Mouse (Mus musculus) bone marrow, adult 2 months (tissue): ENCODE data around the gene Lbhd1. TPM values are rescaled to one million over a fixed set of nuclear protein-coding genes. Genes with fewer than 3 reads are reported as not detected.

Experiments
- H3K27ac ChIP-seq: fragments of 200-500 bp; 2 replicates; pipeline ENCODE4 v1.5.1; 2012; ENCODE audit warnings: low read depth, mild to moderate bottlenecking, control low read depth, inconsistent platforms, low read length; ENCODE audit not compliant: control insufficient read depth, poor library complexity, insufficient read depth
- H3K4me1 ChIP-seq: fragments of 200-500 bp; 2 replicates; pipeline ENCODE4 v1.6.1; 2011; ENCODE audit warnings: low read length; ENCODE audit not compliant: control insufficient read depth, insufficient read depth
- H3K4me3 ChIP-seq: fragments of 200-500 bp; replicated peaks from 2 replicates; pipeline ENCODE3; 2011; ENCODE audit warnings: mild to moderate bottlenecking, low read depth, low read length, control low read depth; ENCODE audit not compliant: control insufficient read depth
- CTCF ChIP-seq: fragments of 200-500 bp; IDR thresholded peaks from 2 replicates; pipeline ENCODE4 v1.5.1; 2011; ENCODE audit warnings: low read length, control low read depth; ENCODE audit not compliant: control insufficient read depth, insufficient read depth
- POLR2A ChIP-seq: fragments of 200-500 bp; IDR thresholded peaks from 2 replicates; pipeline ENCODE4 v1.6.1; 2011; ENCODE audit warnings: low read depth, mild to moderate bottlenecking, control low read depth, low read length, borderline replicate concordance; ENCODE audit not compliant: control insufficient read depth
- WGBS: fragments of 180-500 bp; shearing (Covaris S2); methylation state at CpG from one replicate; pipeline ENCODE4 v1.1.7; 2018; 5-methylcytosine and 5-hydroxymethylcytosine counted together
- polyA plus RNA-seq: library from polyadenylated mRNA; stranded (reverse); fragments of >200 nt; gene quantifications from 2 replicates; pipeline ENCODE4 v1.2.4, GENCODE M21; 2011; ENCODE audit warnings: low replicate concordance; ENCODE audit not compliant: missing spikeins, insufficient read depth, insufficient read length

Lbhd1 gene
- polyA plus RNA-seq, 1 experiment: 2.1 TPM

- H3K4me1 ChIP-seq: peaks cover 3% of the 10 kb centered on the region; the same call in 1 of the 2 replicates
Measured at GRCm38 (mm10) chr19:8920073-8920736, 36.7 kb downstream of the Lbhd1 start, which contains the start of gene B3gat3. Gene B3gat3 (plus strand): TSS chr19:8920374.

GRCm38 (mm10) chr19:8920836-8921291 is 37.3 kb downstream of the Lbhd1 start:
- peaks cover 3% of the 10 kb centered on the region; the same call in 1 of the 2 replicates for H3K4me1 ChIP-seq
- WGBS: under 1% methylated on average over 6 of the region's 6 CpGs
- peak overlapping the region; percentile 91 for H3K4me3 ChIP-seq
- peak overlapping the region; percentile 86 for H3K27ac ChIP-seq
- TF ChIP-seq POLR2A (no peak), CTCF (no peak)

More at GRCm38 (mm10) chr19:8920073-8920736, 36.7 kb downstream of the Lbhd1 start, which contains the start of gene B3gat3:
- TF ChIP-seq POLR2A: peak; percentile 66; the same call in 1 of the 2 replicates
- TF ChIP-seq CTCF: no peak
- Histone ChIP-seq H3K27ac (peak within 1 kb of the TSS; percentile 86), H3K4me3 (peak within 1 kb of the TSS; percentile 91)
- WGBS: 1% methylated on average over 50 of the region's 50 CpGs

DNA sequence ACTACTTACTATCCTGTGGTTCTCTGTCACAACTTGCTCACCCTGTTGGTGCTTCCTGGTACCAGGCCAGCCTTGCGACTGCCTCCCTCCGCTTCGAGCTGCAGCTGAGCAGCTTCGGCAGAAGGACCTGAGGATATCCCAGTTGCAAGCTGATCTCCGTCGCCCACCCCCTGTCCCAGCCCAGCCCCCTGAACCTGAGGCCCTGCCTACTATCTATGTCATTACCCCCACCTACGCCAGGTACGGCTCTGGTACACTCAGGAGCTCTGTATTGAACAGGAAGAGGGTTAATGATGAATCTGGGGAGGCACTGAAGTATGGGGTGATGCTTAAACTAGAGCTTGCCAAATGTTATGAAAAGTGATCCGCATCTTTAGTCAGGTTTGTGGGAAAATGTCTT is 38.2 kb downstream of the Lbhd1 start:
- 56% methylated on average over 9 of the region's 9 CpGs for WGBS
- peaks cover 3% of the 10 kb centered on the region; the same call in 1 of the 2 replicates for H3K4me1 ChIP-seq
- peak overlapping the region; percentile 43 for H3K4me3 ChIP-seq
- no peak for TF ChIP-seq POLR2A
- TF ChIP-seq CTCF: no peak
- H3K27ac ChIP-seq: no peak overlapping the region

GRCm38 (mm10) chr19:8926766-8927165 is 43.2 kb downstream of the Lbhd1 start:
- no peak for TF ChIP-seq CTCF
- TF ChIP-seq POLR2A: no peak
- Histone ChIP-seq H3K4me1 (peaks cover 1% of the 10 kb centered on the region), H3K27ac (no peak overlapping the region; the same call in 1 of the 2 replicates), H3K4me3 (no peak overlapping the region)
- 29% methylated on average over 2 of the region's 2 CpGs for WGBS

DNA sequence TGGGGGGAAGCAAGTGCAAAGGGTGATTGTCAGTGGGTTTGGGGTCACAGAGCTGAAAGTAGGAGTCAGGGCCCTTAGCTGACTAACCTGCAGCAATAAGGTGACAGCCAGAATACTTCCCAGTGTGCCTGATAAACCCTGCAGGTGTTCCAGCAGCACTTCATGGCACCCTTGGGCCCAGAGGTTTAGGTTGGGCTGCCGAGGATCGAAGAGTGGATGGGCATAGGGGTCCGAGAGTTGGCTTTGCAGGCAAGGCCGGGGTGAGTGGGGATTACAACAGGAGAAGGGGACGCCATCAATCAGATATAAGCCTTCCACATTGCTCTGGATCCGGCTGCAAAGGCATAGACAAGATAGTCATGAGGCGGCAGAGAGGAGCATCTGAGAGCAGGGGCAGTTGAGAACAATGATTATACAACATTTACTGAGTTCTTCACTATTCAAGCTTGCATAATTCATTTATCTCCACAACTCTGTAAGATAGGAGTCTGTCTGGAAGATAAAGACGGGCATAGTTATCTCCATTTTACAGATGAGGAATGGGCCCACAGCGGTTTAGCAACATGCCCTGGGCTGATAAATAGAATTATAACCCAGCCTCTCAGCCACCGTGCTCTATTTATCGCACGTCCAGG is 44.5 kb downstream of the Lbhd1 start:
- no peak overlapping the region for H3K4me3 ChIP-seq
- 58% methylated on average over 12 of the region's 12 CpGs for WGBS
- H3K4me1 ChIP-seq: peaks cover 1% of the 10 kb centered on the region
- TF ChIP-seq POLR2A (no peak), CTCF (no peak)
- H3K27ac ChIP-seq: peak overlapping the region; percentile 22

GRCm38 (mm10) chr19:8928689-8929223 is 45.2 kb downstream of the Lbhd1 start:
- WGBS: 39% methylated on average over 16 of the region's 16 CpGs
- TF ChIP-seq CTCF: no peak
- TF ChIP-seq POLR2A: peak; percentile 51; the same call in 1 of the 2 replicates
- peak overlapping the region; percentile 96 for H3K27ac ChIP-seq
- peak overlapping the region; percentile 75 for H3K4me3 ChIP-seq
- H3K4me1 ChIP-seq: peaks cover 1% of the 10 kb centered on the region

- WGBS: under 1% methylated on average over 74 of the region's 74 CpGs
- peaks cover 1% of the 10 kb centered on the region for H3K4me1 ChIP-seq
- TF ChIP-seq CTCF (peak; percentile 42; the same call in 1 of the 2 replicates), POLR2A (no peak; the same call in 1 of the 2 replicates)
Measured at GRCm38 (mm10) chr19:8929224-8930088, 45.9 kb downstream of the Lbhd1 start, which contains the start of the genes Rom1 and Eml3. Gene Rom1 (minus strand): TSS chr19:8929356. Gene Eml3 (plus strand): TSS chr19:8929552.

More at GRCm38 (mm10) chr19:8929224-8930088, 45.9 kb downstream of the Lbhd1 start, which contains the start of the genes Rom1 and Eml3:
- Histone ChIP-seq H3K4me3 (peak within 1 kb of the TSS; percentile 75), H3K27ac (peak within 1 kb of the TSS; percentile 96)
